Mouse (Mus musculus) adrenal gland, postnatal 25 days (tissue): ENCODE data around the gene Nes. TPM values are rescaled to one million over a fixed set of nuclear protein-coding genes. Genes with fewer than 3 reads are reported as not detected.
A peak's percentile ranks its signal among the peaks of the same experiment; 100 is the strongest.

Experiments used
- DNase-seq: peaks from one replicate; pipeline ENCODE4 v3.0.0; 2021; ENCODE audit warnings: mixed read lengths
- long read RNA-seq: library from polyadenylated mRNA; stranded (forward); transcript quantifications from one replicate; pipeline ENCODE4 v2.0.0, GENCODE M21; 2021
- total RNA-seq: library from RNA; stranded (reverse); gene quantifications from 2 replicates; pipeline ENCODE4 v1.2.3, GENCODE M21; 2021

Gene Nes
- 8.7 and 9.3 TPM in 2 replicates for total RNA-seq
- long read RNA-seq, partial matches to known transcripts = 0 of 4 reads
- long read RNA-seq, other reads (novel, unspliced or antisense) = 4 of 4 reads

DNA sequence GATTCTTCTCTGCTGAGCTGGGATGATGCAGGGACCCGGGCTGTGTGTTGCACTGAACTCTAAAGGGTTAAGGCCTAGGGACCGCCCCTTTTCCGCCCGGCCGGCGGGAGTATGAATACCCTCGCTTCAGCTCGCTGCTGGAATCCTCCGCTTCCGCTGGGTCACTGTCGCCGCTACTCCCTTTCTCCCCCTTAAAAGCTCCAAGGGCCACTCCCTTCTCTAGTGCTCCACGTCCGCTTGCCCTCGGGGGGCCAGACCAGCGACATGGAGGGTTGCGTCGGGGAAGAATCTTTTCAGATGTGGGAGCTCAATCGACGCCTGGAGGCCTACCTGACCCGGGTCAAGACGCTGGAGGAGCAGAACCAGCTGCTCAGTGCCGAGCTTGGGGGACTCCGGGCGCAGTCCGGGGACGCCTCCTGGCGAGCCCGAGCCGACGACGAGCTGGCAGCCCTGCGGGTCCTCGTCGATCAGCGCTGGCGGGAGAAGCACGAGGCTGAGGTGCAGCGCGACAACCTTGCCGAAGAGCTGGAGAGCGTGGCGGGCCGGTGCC is at the start of gene Nes:
Nes (plus strand) TSS at position 140 of the 550 bp plus-strand sequence.
- peak; percentile 55 for DNase-seq

DNA sequence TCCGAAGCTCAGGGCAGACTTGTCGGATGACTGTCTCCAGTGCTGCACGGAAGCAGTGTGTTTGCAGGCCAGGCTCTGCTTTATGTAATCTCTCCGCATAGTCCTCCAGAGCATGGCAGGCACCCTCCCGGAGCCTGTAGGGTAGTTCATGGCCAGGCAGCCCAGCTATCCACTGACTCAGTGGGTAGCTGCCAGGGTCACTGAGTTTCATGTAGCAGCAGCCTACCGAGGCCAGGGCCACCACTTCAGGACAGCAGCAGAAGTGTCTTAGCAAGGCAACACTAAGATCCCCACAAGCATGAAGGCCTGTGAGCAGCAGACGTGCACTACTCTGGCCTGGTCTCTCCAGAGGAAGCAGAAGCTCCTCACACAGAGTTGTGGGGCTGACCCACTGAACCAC is 45.9 kb upstream of the Nes start:
- DNase-seq = peak; percentile 12

DNA sequence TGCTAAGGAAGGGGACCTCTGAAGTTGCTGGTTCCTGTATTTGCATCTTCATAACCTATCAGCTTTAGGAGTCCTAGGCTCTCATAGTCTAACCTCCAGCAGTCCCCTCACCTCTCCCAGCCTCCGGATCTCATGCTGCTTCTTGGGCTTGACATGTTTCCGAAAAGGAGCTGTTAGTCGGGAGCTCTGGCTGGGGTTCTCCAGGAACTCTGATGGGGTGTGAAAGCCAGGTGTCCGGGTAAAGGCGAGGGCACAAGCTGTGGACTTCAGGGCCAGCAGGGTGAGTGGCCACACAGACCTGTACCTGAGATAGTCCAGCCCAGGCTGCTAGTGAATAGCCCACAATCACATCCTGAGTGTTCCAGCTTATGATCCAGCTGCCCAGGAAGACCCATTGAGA is 43.4 kb upstream of the Nes start:
- DNase-seq = no peak

DNA sequence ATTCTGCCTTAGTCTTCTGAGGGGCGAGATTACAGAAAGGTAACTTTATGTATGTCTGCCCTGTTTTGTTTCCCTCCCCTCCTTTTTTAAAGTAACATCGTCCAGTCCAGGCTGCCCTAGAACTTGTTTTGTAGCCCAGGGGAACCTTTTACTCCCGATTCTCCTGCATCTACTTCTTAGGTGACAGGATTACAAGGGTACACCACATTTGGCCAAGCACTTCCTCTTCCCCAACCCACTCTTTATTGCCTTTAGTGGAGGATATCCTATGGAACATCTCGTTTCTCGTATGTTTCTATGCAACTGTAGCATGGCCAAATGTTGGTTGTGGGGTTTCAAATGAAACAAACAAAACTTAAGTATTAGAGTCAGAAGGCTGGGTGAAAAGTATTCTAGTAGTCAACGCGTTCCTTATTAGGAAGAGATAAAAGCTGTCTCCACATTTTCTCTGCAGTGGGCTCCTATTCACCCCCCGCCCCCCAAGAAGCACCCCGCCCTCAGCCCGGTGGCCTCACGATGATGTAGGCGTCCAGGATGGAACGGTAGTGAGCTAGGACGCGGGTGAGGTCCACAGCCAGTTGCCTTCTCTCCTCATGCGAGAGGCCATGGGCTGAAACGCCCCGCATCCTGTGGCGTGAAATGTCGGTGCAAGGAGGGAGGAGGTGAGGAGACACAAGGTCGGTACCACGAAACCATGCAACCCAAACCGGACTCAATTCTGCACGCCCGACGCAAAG is 41.4 kb upstream of the Nes start:
- DNase-seq = no peak

DNA sequence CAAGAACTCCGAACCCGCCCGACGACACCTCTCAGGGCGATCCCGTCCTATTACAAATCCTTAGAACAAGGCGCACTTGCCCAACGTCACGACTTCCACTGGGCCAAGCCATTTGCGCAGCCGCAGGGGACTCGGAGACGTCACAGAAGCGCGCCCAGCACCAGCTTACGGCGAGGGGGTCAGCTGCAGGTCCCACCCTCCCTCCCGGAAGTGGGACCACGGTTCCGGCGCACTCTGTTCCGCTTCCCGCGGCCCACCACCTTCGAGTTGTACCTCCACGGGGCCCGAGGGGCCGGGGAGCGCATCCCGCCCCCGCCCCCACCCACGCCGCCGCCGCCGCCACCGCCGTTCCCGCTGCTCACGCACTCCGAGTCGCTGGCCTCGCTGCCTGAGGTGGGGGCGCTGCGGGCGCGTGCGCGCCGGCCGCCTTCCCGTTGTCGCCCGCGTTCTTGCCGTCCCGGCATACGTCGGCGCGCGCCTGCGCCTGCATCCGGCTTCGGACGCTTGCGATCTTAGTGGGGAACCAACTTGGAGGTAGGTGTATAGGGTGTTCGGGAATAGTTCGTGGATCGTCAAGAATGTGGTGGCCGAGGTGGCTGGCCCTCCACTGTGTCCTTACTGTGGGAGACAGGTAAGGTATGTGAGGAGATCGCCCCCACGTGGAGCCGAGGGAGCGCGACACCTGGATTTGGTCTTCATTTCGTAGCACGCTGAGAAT is 40.6 kb upstream of the Nes start, which contains the start of the genes Isg20l2 and Rrnad1:
Isg20l2 (plus strand) TSS at position 237 of the 718 bp plus-strand sequence.
Rrnad1 (minus strand) TSS at position 640 of the 718 bp plus-strand sequence.
- peak; percentile 97 for DNase-seq

DNA sequence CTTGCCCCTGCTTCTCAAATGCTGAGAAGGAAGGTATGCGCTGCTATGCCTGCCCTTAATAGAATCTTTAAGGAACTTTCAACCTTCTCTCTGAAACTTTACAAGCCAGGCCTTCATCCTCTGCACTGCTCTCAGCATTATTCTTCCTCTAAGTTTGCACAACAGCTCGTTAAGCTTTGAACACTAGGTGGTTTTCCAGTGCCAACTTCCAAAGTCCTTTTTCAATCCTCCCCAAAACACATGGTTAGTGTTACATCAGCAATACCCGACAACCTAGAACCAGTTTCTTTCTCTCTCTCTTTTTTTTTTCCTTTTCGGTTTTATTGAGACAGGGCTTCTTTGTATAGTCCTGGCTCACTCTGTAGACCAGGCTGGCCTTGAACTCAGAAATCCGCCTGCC is 36.9 kb upstream of the Nes start:
- DNase-seq = no peak

DNA sequence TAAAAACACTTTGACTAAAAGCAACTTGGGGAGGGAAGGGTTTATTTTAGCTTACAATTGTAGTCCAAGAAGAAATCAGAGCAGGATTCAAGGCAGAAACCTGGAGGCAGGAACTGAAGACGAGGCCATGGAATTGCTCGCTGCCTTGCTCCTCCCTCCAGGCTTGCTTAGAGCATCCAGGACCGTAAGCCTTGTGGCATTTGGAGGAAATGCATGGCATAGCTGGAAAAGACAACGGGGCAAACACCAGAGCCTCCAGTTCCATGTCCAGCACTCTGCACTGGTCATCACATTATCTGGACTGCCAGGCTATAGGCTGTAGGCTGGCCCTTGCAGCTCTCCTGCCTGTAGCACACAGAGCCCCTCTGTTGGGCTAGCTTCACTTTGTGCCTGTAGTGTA is 36.4 kb upstream of the Nes start:
- no peak for DNase-seq

DNA sequence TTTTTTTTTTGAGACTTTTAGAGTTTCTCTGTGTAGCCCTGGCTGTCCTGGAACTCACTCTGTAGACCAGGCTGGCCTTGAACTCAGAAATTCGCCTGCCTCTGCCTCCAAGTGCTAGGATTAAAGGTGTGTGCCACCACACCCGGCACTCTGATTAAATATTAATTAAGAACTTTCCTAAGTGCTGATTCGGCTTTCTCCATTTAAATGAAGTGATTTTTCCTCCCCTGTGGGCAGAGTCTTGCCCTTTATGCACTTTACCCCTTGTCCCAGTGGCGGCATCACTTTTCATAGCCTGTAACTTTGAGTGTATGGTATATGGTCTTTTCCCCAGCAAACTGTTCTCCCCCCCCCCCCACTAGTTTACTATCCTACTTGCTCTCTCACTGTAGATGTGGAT is 35.7 kb upstream of the Nes start:
- DNase-seq = no peak

DNA sequence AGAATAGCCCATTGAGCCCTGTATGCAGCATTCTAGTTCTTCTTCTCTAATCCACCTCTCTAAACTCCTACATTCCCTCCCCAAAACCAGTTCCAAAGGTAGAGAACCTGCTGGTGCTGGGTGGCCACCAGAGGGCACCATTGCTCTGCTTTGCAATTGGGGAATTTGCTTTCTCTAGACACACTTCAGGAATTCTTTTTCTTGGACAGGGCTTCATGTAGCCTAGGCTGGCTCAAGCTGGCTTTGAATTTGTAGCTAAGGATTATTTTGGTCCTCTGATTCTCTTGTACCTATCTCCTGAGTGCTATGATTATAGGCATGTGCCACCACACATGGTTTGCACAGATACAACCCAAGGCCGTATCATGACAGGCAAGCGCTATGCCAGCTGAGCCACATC is 35.1 kb upstream of the Nes start:
- peak; percentile 87 for DNase-seq

DNA sequence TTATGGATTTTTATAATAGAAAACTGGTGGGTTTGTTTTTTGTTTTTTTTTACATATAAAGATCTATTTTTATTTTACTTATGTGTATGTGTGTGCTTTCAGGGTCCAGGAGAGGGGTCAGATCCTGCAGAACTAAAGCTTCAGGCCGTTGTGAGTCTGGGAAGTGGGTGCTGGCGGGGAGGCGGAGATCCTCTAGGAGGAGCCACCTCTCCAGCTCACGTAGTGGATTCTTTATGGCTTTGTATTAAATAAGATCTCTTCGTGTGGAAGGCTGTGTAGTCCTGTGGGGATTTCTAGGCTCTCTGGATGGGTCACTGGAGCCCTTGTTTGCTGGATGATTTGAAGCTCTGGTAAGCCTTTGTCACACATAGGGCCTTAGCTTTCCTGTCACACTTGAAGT is 30.3 kb upstream of the Nes start:
- no peak for DNase-seq

DNA sequence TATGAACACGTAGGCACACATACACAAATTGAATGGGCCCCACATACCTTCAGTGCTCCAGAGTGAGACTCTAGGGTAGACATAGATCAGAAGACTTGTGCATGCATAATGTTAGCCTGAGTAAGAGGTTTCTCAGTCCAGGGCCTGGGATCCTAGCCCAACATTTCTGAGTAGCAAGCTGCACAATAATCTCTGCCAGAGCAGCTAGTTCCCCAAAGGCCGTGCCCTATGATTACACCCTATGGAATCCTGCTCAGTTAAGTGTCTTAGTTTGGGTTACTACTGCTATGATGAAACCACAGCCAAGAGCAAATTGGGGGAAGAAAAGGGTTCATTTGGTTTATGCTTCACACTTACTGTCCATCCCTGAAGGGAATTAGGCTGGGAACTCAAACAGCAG is 28.4 kb upstream of the Nes start:
- DNase-seq = no peak

DNA sequence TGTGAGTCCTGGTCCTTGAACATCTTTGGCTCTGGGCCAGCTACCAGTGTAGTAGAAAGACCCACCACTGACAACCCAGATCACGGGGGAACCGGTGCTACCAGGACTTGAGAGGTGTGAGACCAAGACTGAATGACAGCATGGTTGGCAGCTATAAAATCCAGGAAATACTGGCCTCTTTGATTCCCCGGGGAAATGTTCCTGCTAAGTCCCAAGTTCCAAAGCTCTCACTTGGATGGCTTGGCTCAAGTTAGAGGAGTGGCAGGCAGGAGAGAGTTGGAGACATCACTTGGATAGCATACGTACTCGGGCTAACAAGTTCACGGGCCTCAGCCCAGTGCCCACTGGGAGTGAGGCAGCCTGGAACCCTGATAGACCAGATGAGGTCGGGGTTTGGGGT is 27.3 kb upstream of the Nes start:
- DNase-seq = no peak

DNA sequence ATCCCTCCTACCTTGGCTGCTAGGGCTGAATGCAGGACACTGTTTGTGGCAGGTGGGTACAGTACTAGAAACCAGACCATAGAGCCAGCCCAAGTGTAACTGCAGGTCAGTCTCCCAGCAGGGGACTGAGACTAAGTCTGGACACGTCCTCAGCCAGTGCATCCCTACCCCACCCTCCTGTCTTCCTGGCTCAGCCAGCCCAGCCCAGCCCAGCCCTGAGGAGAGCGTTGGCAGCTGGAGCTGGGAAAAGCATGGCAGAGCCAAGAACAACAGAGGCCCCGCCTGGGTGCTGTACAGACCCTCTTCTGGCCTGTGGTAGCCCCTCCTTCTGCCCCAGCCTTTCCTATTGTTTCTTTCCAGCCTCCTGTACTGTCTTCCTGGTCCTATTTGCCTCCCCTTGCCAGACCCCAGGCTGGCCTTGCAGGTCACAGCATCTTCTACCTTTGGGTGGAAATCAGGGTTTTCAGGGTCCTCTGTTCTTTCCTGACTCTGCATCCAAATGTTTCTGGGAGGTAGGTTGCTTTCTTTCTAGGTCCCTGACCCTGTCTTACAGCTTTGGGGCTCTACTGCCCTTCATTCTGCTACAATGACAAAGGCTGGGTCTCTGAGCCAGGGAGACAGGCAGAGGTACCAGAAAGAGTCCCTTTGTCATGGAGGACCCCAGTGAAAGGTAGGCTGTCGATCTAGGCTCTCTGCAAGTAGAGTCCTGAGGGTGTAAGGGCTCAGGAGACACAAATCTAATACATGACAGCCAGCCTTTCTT is 25.9 kb upstream of the Nes start:
- no peak for DNase-seq

DNA sequence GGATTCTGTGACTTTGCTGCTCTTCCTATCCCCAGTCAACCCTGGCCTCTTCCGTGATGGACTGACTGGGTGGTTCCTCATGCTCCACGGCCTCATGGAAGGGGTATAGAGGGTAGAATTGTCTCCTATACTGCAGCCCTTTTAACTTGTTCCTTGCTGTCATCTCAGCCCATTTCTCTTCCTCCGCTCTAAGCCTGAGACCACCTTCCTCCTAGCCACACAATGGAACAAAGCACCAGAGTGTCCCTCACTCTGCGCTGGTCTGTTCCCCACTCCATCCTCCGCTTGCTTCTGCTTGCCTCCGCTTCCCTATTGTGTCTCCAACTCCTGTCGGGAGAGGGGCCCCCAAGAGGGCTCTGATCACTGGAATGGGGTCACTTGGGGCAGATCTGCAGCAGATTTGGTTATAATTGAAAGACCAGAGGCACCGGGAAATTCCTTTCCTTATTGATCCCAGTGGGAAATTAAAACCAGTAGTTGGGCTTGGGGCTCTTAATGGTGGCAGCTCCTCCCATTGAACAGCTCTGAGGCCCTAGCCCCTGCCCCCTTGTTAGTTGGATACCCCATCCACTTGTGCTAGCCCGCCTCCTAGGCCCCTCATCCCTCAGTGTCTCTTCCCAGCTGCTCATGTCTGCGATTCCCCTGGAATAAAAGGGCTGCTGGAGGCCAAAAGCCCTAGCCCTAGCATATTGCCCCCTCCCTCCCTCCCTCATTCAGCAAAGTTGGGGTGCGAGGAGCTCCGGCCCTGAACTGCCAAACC is 24.9 kb upstream of the Nes start:
- no peak for DNase-seq

DNA sequence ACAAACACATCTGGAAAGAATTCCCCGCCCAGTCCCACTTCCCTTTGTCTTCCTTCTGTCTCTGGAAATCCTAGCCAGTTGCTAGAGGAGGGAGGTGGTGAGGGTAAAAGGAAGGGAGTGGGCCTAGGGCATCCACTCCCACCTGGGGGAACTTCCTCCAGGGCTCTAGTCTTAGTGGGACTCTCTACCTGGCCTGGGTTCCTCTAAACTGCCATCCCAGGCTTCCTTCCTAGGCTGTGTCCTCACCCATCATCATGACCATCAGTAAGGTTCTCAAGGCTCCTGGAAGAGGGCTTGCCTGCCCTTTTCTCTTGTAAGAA is 24.4 kb upstream of the Nes start:
- no peak for DNase-seq

DNA sequence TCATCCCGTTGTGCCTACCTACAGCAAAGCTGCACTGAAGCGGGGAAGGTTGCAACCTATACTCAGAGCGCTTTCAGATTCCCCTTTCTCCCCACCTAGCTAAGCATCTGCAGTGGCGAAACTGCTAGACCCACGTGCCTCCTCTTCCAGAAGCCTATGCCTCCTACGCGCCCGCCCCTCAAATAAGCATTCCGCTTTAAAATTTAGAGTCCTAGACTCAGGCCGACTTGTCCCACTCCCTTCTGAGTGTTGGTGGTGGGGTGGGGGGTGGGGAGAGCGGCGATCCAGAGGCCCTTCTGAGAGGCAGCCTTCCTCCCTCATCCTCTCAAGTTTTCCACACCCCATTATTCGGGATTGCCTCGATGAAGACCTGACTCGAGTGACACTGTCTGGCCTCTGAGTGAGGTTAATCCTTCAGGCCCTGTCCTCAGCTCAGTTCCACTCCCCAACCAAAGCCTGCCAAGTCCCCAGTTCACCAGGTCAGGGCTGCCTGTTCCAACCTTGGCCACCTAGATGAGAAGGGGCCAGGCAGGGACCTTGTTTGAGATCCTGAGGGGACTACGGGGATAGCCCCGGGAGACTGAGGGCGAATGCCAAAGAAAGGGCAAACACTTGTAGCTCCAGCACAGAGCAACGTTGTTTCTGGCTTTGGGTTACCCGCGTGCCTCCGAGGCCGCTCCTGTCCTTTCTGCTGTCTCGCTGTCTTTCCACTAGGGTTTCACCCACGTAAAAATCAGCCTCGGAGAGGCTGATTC is 23.6 kb upstream of the Nes start:
- DNase-seq = no peak

DNA sequence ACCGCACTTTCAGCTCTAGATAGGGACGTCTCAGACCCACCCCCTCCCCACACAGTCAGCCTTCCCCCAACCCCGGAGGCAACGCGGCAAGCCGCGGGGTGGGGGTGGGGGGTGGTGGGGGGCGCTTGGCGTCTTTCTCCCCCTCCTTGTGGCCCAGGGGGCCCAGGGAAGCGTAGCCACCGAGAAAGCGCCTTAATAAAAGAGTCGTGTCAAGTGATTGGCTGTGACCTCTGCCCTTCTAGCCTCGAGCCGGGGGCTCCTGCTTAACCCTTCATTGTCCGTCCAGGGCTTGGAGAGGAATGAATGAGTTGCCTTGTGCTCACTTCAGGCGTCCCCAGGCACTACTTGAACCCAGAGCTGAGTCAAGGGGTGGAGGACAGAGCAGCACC is 23.1 kb upstream of the Nes start:
- DNase-seq = no peak

DNA sequence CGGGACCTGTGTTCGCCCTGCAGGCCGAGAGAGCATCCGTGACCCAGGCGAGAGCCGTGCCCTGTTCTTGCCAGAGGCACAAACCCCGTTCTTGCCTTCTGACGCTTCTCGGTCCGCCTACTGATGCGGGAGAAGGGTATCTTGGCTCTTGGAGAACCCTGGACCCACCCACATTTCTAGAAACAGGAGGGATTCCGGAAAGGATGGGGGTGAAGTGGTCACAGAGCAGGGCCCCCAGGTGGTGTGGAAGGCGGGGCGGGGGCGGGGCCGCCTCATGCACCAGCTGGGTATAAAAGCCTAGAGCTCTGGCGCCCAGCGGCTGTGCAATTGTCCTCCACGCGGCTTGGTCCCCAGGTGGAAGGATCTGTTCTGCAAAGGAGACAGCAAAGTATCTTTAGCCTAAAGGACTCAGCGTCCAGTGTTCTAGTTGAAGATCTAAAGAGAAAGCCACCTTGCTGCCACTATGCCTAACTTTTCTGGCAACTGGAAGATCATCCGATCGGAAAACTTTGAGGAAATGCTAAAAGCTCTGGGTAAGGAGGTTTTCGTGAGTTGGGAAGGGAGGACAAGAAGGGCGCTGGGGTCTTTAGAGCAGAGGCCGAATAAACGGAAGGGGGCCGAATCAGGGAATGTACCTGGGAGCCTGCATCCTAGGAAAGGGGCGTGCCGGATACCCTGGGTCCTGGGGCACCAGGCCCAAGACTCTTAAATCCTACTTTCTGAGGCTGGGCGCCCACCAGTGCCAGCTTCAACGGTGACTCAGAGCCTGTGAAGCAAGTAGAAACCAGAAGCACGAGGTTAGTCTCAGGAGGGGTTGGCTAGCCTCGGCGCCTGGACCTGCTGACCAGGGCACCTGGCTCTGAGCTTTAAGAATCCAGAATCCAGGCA is 22.3 kb upstream of the Nes start, which contains the start of gene Crabp2:
Crabp2 (plus strand) TSS at position 289 of the 888 bp plus-strand sequence.
- no peak for DNase-seq

DNA sequence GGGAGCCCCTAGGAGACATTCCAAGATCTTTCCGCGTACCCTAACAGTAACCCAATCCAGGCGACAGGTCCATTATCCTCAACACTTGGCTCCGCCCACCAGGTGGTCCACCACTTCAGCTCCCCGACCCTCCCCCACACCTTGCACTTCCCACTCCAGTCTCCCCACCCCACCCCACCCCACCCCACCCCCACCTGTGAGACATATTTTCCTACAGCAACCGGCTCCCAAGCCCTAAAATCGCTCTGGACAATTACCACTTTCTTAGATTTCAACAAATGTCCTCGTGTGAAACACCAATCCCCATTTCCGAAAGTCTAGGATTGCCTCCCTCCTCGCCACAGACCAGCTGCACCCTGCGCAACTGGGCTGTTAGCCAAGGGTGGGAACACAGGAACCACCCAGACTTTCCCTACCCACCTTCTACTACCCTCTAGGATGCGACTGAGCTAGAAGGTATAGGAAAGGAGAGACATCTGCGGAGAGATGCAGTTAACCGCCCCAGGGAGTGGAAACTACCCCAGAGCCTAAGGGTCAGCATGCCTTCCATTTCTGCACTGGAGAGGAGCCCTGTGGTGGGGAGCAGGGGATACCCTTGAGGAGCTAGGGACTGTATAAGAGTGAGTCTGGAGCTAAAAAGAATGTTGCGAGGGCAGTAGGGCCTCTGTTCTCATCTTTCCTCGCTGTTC is 21.5 kb upstream of the Nes start:
- DNase-seq = no peak
